Mouse (Mus musculus): ENCODE results near the gene Ttc41. TPM values are rescaled to one million over a fixed set of nuclear protein-coding genes. Genes with fewer than 3 reads are reported as not detected.

The Ttc41 gene
- total RNA-seq, 4 experiments from 2014 or later, result 3.0 to 6.7 (median 3.9) TPM

- DNase-seq, result no peak
Observed at GRCm38 (mm10) chr10:86825871-86826522, 120.4 kb downstream of the Ttc41 start.

Small RNAs within 50 kb of the gene (microRNA-seq; reads per million reads assigned to microRNA genes)
- 2.1 to 2.7 reads per million in 2 experiments for gene Gm25745

Other genes with a start within 250 kb of the Ttc41 start
- 1 to 10 TPM; 3.7 to 5.7 (median 4.2) TPM for gene Syn3, start 206.9 kb upstream of the Ttc41 start, total RNA-seq (2022)
- gene Hsp90b1, start 302 bp upstream of the Ttc41 start, total RNA-seq (2022), result 100 to 1,000 TPM; 585 to 731 (median 653) TPM
- 10 to 100 TPM in 3 of 4 experiments, 1 to 10 TPM in 1; 6.1 to 31.4 (median 18.2) TPM for gene Gm49358, start 58.2 kb downstream of the Ttc41 start, total RNA-seq (2022)
- 10 to 100 TPM; 44.4 to 80.1 (median 57.1) TPM for gene Nt5dc3, start 73.2 kb downstream of the Ttc41 start, total RNA-seq (2022)